Mouse (Mus musculus) cerebral cortex, adult 2 months (tissue): Measurements from ENCODE around the gene 1810043G02Rik.

ENCODE experiments used
- WGBS: fragments of 180-500 bp; shearing (Covaris S2); methylation state at CpG from one replicate; pipeline ENCODE4 v1.1.7; 2018; 5-methylcytosine and 5-hydroxymethylcytosine counted together

The 1810043G02Rik gene

DNA sequence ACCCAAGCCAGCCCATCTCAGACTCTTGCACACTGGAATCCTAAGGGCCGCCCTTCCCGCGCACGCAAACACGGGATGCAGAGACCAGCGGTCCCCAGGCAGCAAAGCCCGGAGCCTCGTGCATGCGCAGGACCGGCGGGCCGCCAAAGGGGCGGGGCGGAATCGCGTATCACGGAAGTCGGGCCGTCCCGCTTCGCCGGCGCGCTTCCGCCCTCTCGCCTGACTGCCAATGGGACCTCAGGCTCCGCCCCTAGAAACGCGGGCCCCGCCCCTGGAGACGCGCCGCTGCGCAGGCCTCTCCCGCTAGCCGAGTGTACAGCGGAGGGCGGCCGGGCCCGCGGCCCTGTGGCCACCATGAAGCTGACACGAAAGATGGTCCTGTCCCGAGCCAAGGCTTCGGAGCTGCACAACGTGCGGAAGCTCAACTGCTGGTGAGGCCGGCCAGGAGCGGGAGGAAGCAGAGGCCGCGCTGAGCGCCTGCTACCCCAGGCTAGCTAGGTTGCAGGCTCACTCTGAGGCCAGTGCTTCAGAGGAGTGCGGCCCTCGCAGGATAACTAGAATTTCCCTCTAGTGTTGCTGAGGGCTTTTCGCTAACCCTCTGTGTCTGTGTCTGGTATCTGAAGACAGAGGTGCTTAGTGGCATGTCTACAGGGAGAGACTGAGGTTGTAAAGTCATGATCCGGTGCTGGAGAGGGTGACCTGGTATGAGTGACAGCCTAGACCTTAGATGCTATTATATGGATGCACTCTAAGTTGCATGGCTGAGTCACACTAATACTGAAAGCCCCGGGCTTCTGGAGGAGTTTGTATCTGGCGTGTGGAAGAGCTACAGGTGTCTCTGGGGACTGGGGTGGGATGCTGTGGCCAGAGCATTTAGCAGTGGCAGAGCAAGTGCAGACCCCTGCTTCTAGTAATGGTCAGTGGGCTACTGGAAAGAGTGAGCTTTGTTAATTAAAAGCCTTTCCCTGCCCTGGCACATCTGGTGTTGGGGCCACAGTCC lies at the start of gene 1810043G02Rik:
1810043G02Rik (plus strand) TSS at position 174 of the 1,000 bp plus-strand sequence.
- under 1% methylated on average over 57 of the region's 57 CpGs for WGBS

GRCm38 (mm10) chr10:77939685-77940084 lies 38.6 kb upstream of the 1810043G02Rik start:
- 82% methylated on average over 2 of the region's 2 CpGs for WGBS

GRCm38 (mm10) chr10:77950468-77950867 lies 27.9 kb upstream of the 1810043G02Rik start:
- WGBS, result 89% methylated on average over 10 of the region's 12 CpGs

- 93% methylated on average over 2 of the region's 2 CpGs for WGBS
These were observed 15.6 kb upstream of the 1810043G02Rik start for GRCm38 (mm10) chr10:77962725-77963124.

GRCm38 (mm10) chr10:77963971-77964370 lies 14.4 kb upstream of the 1810043G02Rik start:
- 81% methylated on average over 6 of the region's 6 CpGs for WGBS

- 4% methylated on average over 26 of the region's 26 CpGs for WGBS
These were observed 8.9 kb upstream of the 1810043G02Rik start for GRCm38 (mm10) chr10:77969274-77969972.

DNA sequence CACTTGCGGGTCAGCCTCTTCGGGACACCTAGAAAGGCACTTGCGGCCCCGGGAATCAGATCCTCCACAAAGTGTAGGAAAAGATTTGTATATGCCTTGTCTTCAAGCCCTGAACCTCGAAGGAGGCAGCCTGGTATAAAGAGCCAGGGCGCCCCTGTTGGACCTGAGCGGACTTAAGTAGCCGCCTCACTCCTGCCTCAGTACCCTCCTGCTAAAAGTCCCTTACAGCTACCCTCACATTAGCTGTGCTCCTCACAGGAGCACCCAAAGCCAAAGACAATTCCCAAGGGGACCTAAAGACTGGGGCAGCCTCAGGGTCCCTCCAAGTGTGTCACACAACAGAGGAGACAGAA lies 8.4 kb upstream of the 1810043G02Rik start:
- 14% methylated on average over 8 of the region's 8 CpGs for WGBS

DNA sequence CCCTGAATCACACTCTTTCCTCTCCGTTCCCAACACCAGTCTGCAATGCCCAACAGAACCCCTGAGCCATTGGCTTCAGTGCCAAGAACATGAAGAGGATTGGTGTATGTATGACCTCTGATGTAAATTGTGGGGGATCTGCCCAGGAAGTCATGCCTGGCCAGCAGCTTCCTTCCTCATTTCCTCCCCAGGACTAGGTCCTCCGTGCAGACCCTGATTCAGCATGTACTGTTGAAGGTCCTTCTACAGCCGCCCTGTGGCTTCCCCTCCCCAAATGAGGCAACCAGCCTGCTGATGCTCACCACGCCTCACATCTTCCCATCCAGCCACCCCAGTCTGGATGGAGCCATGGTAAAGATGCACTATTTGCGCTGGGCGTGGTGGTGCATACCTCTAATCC lies 7.8 kb upstream of the 1810043G02Rik start, which contains the start of gene Trpm2:
Trpm2 (minus strand) TSS at position 83 of the 400 bp plus-strand sequence.
- 74% methylated on average over 6 of the region's 6 CpGs for WGBS

GRCm38 (mm10) chr10:77971191-77971590 lies 7.1 kb upstream of the 1810043G02Rik start:
- WGBS, result 86% methylated on average over 10 of the region's 10 CpGs

DNA sequence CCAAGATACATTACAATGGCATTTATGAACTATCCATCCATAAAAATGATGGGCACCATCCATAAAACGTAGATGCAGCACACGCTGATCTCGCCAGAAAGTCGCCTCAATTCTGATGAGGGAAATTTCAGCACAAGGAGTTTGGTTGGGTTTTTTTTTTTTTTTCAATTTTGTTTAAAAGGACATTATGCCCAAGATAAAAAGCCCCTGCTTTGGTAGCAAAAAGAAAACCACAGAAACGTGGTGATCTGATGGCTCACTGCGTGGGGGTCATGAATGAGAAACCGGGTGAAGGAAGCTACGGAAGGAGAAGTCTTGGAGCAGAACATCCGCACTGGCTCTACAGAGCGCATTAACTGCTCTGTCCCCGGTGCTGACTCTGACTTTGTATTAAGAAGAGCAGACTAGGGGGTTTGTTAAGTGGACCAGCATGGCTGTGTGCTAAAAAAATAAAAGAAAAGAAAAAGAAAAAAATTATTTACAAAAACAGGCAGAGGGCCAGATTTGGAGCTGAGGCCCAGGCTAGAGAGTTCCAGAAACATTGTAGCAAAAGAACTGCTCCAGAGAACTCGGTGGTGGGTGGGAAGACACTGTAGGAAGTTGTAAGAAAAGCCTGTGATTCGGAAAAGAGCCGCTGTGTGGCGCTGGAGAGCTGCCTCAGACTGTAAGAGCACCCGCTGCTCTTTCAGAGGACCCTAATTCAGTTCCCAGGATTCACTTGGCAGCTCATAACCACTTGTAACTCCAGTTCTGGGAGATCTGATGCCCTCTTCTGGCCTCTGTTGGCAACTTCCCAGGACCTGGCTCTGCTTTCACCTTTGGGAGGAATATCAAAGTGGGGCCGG lies 6.4 kb upstream of the 1810043G02Rik start:
- 61% methylated on average over 17 of the region's 17 CpGs for WGBS

DNA sequence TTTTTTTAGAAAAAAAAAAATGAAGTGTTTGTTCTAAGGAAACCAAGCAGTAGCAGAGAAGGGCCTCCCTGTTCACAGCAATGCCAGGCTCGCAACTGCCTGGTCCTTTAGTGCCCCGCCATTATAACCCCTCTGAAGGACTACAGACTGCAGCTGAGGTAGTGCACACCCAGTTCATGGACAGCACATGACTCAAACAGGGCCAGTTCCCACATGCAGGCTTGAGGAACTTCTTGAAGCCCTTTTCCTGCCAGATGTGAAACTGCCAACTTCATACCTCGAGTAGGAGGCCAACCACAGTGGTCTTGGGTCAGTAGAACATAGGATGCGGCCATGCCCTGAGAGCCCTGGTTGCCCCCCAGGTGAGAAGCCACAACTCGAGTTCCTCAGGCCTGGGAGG lies 4.0 kb upstream of the 1810043G02Rik start:
- 65% methylated on average over 5 of the region's 5 CpGs for WGBS

- WGBS, result 64% methylated on average over 5 of the region's 5 CpGs
These were observed 3.5 kb upstream of the 1810043G02Rik start for GRCm38 (mm10) chr10:77974811-77975210.

GRCm38 (mm10) chr10:77975653-77976052 lies 2.7 kb upstream of the 1810043G02Rik start:
- WGBS, result 56% methylated on average over 4 of the region's 4 CpGs

DNA sequence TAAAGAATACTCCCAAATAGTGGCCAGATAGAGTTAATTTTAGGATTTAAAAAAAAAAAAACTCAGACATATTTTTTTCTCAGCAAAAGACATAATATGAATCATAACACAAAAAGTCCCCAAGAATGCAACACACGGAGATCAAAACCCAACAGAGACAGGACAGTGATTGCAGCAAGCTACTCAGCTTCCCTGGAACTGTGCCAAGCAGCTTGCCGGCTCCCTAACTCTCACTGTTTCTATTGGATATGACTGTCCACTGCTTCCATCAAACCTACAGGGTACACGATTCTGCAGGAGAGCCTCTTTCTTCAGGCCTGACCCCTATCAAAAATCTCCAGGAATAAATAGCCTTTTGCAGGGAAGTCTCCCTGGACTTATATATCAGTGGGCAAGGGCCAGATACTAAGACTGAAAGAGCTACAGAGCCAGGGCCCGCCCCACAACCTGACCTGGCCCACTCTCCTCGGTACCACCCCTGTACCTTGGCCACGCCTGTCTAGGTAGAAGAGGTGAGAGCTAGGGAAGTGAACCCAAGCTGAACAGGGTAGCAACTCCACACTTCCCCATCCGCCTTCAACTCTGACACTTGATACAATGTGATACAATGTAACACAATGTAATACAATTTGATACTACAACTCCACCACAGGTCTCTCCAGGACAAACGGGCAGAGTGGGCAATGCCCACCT lies 1.7 kb upstream of the 1810043G02Rik start:
- 70% methylated on average over 8 of the region's 8 CpGs for WGBS

- 0% methylated on average over 4 of the region's 4 CpGs for WGBS
These were observed 6.3 kb downstream of the 1810043G02Rik start for GRCm38 (mm10) chr10:77984660-77985059.

GRCm38 (mm10) chr10:77985775-77986174 lies 7.5 kb downstream of the 1810043G02Rik start:
- 85% methylated on average over 5 of the region's 5 CpGs for WGBS

- WGBS, result 81% methylated on average over 3 of the region's 3 CpGs
These were observed 17.3 kb downstream of the 1810043G02Rik start for GRCm38 (mm10) chr10:77995639-77996038.

DNA sequence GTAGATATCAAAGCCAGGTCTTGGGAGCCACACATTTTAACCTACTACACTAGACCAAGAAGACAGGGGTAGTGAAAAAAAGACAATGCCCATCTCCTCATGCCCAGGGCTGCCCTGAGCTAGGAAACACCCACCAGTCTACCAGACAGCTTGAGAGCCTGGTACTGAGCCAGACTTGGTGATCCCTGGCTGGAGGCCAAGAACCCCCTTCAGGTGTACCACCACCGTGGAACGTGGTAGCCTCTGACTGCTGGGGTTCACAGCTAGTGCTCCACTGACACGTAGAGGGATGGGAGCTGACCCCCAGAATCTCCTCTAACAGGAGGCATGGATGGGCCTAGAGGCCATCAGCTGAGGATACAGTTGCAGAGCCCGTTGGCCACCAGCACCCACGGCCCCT lies 21.9 kb downstream of the 1810043G02Rik start:
- 96% methylated on average over 5 of the region's 5 CpGs for WGBS

- 43% methylated on average over 11 of the region's 11 CpGs for WGBS
These were observed 23.5 kb downstream of the 1810043G02Rik start for GRCm38 (mm10) chr10:78001796-78002195.

DNA sequence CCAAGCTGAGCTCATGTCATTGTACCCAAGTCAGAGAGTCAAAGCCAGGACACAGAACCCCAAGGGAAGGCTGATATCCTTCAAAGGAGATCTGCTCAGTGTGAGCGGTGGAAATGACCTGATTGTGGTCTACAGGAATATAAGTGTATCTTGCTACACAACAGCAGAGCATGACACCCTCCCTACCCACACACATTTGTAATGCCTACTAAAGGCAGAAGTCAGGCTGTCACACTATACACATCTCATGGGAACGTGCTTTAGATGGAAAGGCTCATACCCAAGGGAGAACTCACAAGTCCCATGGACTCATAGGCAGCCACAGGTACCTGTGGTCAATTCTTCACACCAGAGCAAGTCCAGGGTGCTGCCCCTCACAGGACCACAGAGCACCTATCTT lies 24.0 kb downstream of the 1810043G02Rik start:
- WGBS, result 57% methylated on average over 2 of the region's 2 CpGs
